ENCODE assay signal across 8 mouse cellular contexts in genomic region chr4:40722687-40723460, GRCm38 (mm10). TPM values are rescaled to one million over a fixed set of nuclear protein-coding genes. Genes with fewer than 3 reads are reported as not detected.
DNase-seq lines count a peak whose midpoint lies in the region; TF ChIP-seq lines count a peak whose summit lies in the region.

No protein-coding gene starts in this region.

- TF ChIP-seq CTCF in liver, adult 2 months (IDR thresholded peaks at IDR 0.05; ENCODE audit: low read depth, low read length), result no peak

- H3K79me2 ChIP-seq in liver, adult 2 months (ENCODE audit: control insufficient read depth, insufficient read depth, low read length), result peaks cover 10% of the 10 kb centered on the region

- H3K36me3 ChIP-seq in liver, adult 2 months (ENCODE audit: control insufficient read depth, insufficient read depth, low read length), result peaks cover 27% of the 10 kb centered on the region

- TF ChIP-seq POLR2A in liver, adult 2 months (IDR thresholded peaks at IDR 0.05; ENCODE audit: extremely low read depth, insufficient read depth, low read length), result no peak

- H3K27ac ChIP-seq in liver, adult 2 months (replicated peaks; ENCODE audit: insufficient read depth, low read depth, low read length), result peak overlapping the region; percentile 98

- peaks cover 22% of the 10 kb centered on the region for H3K4me1 ChIP-seq in liver, adult 2 months (ENCODE audit: control insufficient read depth, insufficient read depth, low read length)

- DNase-seq in adrenal gland, adult (ENCODE audit: inconsistent age in 2 of 2, low spot score in 1 of 2), result peak; percentile 86 to 95
- DNase-seq in adrenal gland, adult 2 months, result no peak
- peak; percentile 62 for DNase-seq in embryo, embryonic 11.5 days (ENCODE audit: low read depth, low spot score)
- DNase-seq in heart, adult 18-20 months, result peak; percentile 78 to 81
- DNase-seq in kidney, adult 18-20 months, result peak; percentile 77
- peak; percentile 52 for DNase-seq in liver, adult 2 months (ENCODE audit: extremely low read depth, low read depth, low spot score)
- peak; percentile 21 to 46 for DNase-seq in monocyte, adult 2 months (ENCODE audit: low read depth in 1 of 2, low spot score in 2 of 2)
- peak; percentile 75 to 86 for DNase-seq in spleen, postnatal 4 days (ENCODE audit: low spot score in 2 of 2)

- under 1% methylated on average over 62 of the region's 62 CpGs for WGBS in liver, adult 2 months

- peak overlapping the region; percentile 99 for H3K4me3 ChIP-seq in liver, adult 2 months (ENCODE audit: insufficient read depth, low read depth, low read length)

- no peaks in the 10 kb centered on the region for H3K27me3 ChIP-seq in liver, adult 2 months (ENCODE audit: control insufficient read depth, insufficient read depth, low read length)

- peak overlapping the region; percentile 100 for H3K9ac ChIP-seq in liver, adult 2 months (ENCODE audit: low read depth, low read length)

RNA-seq across cellular contexts. Expression of gene Dnaja1, which starts 0.9 kb away (rescaled TPM):
- total RNA-seq in adrenal gland, adult 2 months (2021), result 100 to 1,000 TPM; 204 to 715 TPM
- 0.98 and 1.4 TPM in 2 replicates for polyA plus RNA-seq in adrenal gland, adult 2 months (2012; rRNA removed)
- 100 to 1,000 TPM; 122 to 176 TPM for total RNA-seq in heart, adult 18-20 months (2021)
- total RNA-seq in liver, adult 2 months (2014; rRNA removed), result 85.2 and 135 TPM in 2 replicates
- polyA plus RNA-seq in liver, adult 2 months (2012; rRNA removed), result 9.1 and 11.5 TPM in 2 replicates

RNA-seq across cellular contexts. Expression of gene Aptx, which starts 19.9 kb away (rescaled TPM):
- 10 to 100 TPM; 16.1 to 18.5 TPM for total RNA-seq in adrenal gland, adult 2 months (2021)
- polyA plus RNA-seq in adrenal gland, adult 2 months (2012; rRNA removed), result 2.4 and 2.6 TPM in 2 replicates
- total RNA-seq in heart, adult 18-20 months (2021), result 10 to 100 TPM; 14.9 to 16.7 TPM
- total RNA-seq in liver, adult 2 months (2014; rRNA removed), result 6.2 and 7.2 TPM in 2 replicates
- 3.4 and 4.8 TPM in 2 replicates for polyA plus RNA-seq in liver, adult 2 months (2012; rRNA removed)

RNA-seq across cellular contexts. Expression of gene Smu1, which starts 34.8 kb away (rescaled TPM):
- total RNA-seq in adrenal gland, adult 2 months (2021), result 10 to 100 TPM; 54.4 to 57.9 TPM
- 5.5 and 5.6 TPM in 2 replicates for polyA plus RNA-seq in adrenal gland, adult 2 months (2012; rRNA removed)
- total RNA-seq in heart, adult 18-20 months (2021), result 10 to 100 TPM; 31.3 to 32.6 TPM
- 53.0 and 58.3 TPM in 2 replicates for total RNA-seq in liver, adult 2 months (2014; rRNA removed)
- polyA plus RNA-seq in liver, adult 2 months (2012; rRNA removed), result 16.2 TPM in 2 replicates
